Mouse (Mus musculus): Measurements from ENCODE around the gene Gm28047. TPM values are rescaled to one million over a fixed set of nuclear protein-coding genes. Genes with fewer than 3 reads are reported as not detected.

Gm28047 gene
- polyA plus RNA-seq, 2 experiments = not detected

GRCm38 (mm10) chr15:102527936-102528335, 96.9 kb downstream of the Gm28047 start:
- ATAC-seq (ENCODE audit: low FRiP score, low read depth) (no peak), DNase-seq (ENCODE audit: low spot score) (no peak)
- no peak for TF ChIP-seq POLR2A (IDR thresholded peaks at IDR 0.05; ENCODE audit: borderline replicate concordance, extremely low read depth, insufficient read depth, insufficient read length)
- Histone ChIP-seq H3K36me3 (ENCODE audit: control insufficient read depth, insufficient read depth, low read length) (peaks cover 77% of the 10 kb centered on the region), H3K27me3 (ENCODE audit: control insufficient read depth, insufficient read depth, low read length) (no peaks in the 10 kb centered on the region), H3K4me3 (replicated peaks; ENCODE audit: low read length) (no peak overlapping the region), H3K9ac (ENCODE audit: low read depth, low read length, severe bottlenecking) (no peak overlapping the region), H3K4me2 (replicated peaks; ENCODE audit: low read depth, low read length, severe bottlenecking) (no peak overlapping the region), H3K27ac (replicated peaks; ENCODE audit: low read depth, low read length) (no peak overlapping the region), H3K4me1 (ENCODE audit: control insufficient read depth, insufficient read depth, low read length) (no peaks in the 10 kb centered on the region), H3K9me3 (ENCODE audit: control insufficient read depth, low read length) (no peaks in the 10 kb centered on the region)
- 75% methylated on average over 3 of the region's 3 CpGs for WGBS

- Histone ChIP-seq H3K27me3 (ENCODE audit: control insufficient read depth, insufficient read depth, low read length) (no peaks in the 10 kb centered on the region), H3K9ac (ENCODE audit: low read depth, low read length, severe bottlenecking) (no peak overlapping the region), H3K4me2 (replicated peaks; ENCODE audit: low read depth, low read length, severe bottlenecking) (no peak overlapping the region), H3K9me3 (ENCODE audit: control insufficient read depth, low read length) (no peaks in the 10 kb centered on the region), H3K4me1 (ENCODE audit: control insufficient read depth, insufficient read depth, low read length) (no peaks in the 10 kb centered on the region), H3K36me3 (ENCODE audit: control insufficient read depth, insufficient read depth, low read length) (peaks cover 75% of the 10 kb centered on the region), H3K27ac (replicated peaks; ENCODE audit: low read depth, low read length) (no peak overlapping the region), H3K4me3 (replicated peaks; ENCODE audit: low read length) (no peak overlapping the region)
- DNase-seq (ENCODE audit: low spot score) = no peak
- TF ChIP-seq POLR2A (IDR thresholded peaks at IDR 0.05; ENCODE audit: borderline replicate concordance, extremely low read depth, insufficient read depth, insufficient read length) = no peak
- no peak for ATAC-seq (ENCODE audit: low FRiP score, low read depth)
- 78% methylated on average over 6 of the region's 6 CpGs for WGBS
Measured at GRCm38 (mm10) chr15:102526111-102527002, 98.5 kb downstream of the Gm28047 start.

DNA sequence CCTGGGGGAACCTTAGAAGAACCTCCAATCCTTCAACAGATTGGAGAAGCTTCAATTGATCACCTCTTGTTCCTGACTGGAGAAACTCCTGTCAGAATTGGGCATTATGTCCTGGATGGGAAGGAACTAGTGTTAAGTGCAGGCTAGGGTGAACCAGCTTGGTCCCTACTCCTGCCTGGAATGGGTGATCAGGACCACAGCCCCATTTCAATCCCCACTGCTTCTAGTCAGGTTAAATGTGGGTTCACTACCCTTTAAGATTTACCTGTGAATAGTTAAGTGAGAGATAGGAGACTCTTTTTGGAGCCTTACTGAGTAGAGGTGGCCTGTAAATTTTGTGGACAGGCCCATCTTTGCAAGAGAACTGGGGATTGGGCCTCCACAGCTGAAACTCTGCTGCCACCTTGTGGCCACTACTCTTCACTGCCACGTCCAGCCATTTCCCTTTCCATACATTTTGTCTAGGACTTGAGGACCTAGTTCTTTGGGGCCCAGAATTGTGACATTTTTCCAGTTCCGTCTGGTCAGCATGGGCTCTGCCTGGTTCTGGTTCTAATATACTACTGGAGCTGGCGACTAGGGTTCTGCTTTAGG, 99.9 kb downstream of the Gm28047 start, which contains the start of gene Npff:
TSS of gene Npff (minus strand) at position 51 of the 594 bp plus-strand sequence.
- WGBS = 6% methylated on average over 3 of the region's 3 CpGs
- H3K9me3 ChIP-seq (ENCODE audit: control insufficient read depth, low read length) = no peaks in the 10 kb centered on the region
- H3K36me3 ChIP-seq (ENCODE audit: control insufficient read depth, insufficient read depth, low read length) = peaks cover 71% of the 10 kb centered on the region
- H3K4me2 ChIP-seq (replicated peaks; ENCODE audit: low read depth, low read length, severe bottlenecking) = no peak within 1 kb of the TSS
- TF ChIP-seq POLR2A (IDR thresholded peaks at IDR 0.05; ENCODE audit: borderline replicate concordance, extremely low read depth, insufficient read depth, insufficient read length) = no peak
- no peak within 1 kb of the TSS; the same call in 1 of the 2 replicates for H3K9ac ChIP-seq (ENCODE audit: low read depth, low read length, severe bottlenecking)
- no peak within 1 kb of the TSS for H3K4me3 ChIP-seq (replicated peaks; ENCODE audit: low read length)
- peak; percentile 53; the same call in 1 of the 2 replicates for ATAC-seq (ENCODE audit: low FRiP score, low read depth)
- H3K4me1 ChIP-seq (ENCODE audit: control insufficient read depth, insufficient read depth, low read length) = no peaks in the 10 kb centered on the region
- peak; percentile 85 for DNase-seq (ENCODE audit: low spot score)
- H3K27me3 ChIP-seq (ENCODE audit: control insufficient read depth, insufficient read depth, low read length) = no peaks in the 10 kb centered on the region
- H3K27ac ChIP-seq (replicated peaks; ENCODE audit: low read depth, low read length) = no peak within 1 kb of the TSS

DNA sequence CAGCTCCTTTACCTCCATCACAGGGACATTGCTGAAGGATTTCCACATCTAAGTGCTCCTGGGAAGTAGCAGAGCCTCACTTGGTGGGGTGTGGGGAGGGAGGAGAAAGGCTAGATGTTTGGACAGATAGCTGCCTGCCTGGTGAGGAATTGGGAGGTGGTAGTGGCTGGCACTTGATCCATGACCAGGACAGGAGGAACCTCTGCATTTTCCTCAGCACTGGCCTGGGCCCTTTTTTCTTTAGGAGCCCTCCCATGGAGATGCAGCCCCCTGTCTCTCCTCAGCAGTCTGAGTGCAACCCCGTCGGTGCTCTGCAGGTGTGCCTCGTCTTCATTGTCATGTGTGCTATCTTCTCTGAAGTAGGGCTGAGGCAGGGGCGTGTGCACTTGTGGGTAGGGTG, 103.4 kb downstream of the Gm28047 start:
- no peak for TF ChIP-seq POLR2A (IDR thresholded peaks at IDR 0.05; ENCODE audit: borderline replicate concordance, extremely low read depth, insufficient read depth, insufficient read length)
- no peak overlapping the region for H3K27ac ChIP-seq (replicated peaks; ENCODE audit: low read depth, low read length)
- no peak overlapping the region for H3K4me3 ChIP-seq (replicated peaks; ENCODE audit: low read length)
- ATAC-seq (ENCODE audit: low FRiP score, low read depth) = no peak
- H3K36me3 ChIP-seq (ENCODE audit: control insufficient read depth, insufficient read depth, low read length) = peaks cover 40% of the 10 kb centered on the region
- peaks cover 7% of the 10 kb centered on the region for H3K4me1 ChIP-seq (ENCODE audit: control insufficient read depth, insufficient read depth, low read length)
- H3K9me3 ChIP-seq (ENCODE audit: control insufficient read depth, low read length) = no peaks in the 10 kb centered on the region
- no peaks in the 10 kb centered on the region for H3K27me3 ChIP-seq (ENCODE audit: control insufficient read depth, insufficient read depth, low read length)
- H3K9ac ChIP-seq (ENCODE audit: low read depth, low read length, severe bottlenecking) = no peak overlapping the region
- WGBS = 88% methylated on average over 4 of the region's 4 CpGs
- no peak for DNase-seq (ENCODE audit: low spot score)
- no peak overlapping the region for H3K4me2 ChIP-seq (replicated peaks; ENCODE audit: low read depth, low read length, severe bottlenecking)

DNA sequence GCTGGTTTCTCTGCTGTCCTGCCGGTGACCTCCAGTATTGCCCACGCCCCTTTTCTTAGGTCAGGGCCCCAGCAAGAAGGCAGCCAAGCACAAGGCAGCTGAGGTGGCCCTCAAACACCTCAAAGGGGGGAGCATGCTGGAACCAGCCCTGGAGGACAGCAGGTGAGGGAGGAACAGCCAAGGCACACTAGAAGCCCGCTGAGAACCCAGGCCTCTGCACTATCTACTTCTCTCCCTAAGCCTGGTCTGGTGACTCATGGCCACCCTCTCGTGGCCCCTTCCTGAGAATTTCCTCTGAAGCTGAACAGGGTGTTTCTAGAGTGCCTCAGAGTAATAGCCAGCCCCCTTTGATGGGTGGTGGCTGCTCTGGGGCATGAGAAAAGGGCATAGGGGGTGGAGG, 104.5 kb downstream of the Gm28047 start:
- no peaks in the 10 kb centered on the region for H3K9me3 ChIP-seq (ENCODE audit: control insufficient read depth, low read length)
- H3K4me2 ChIP-seq (replicated peaks; ENCODE audit: low read depth, low read length, severe bottlenecking) = no peak overlapping the region
- peaks cover 16% of the 10 kb centered on the region for H3K4me1 ChIP-seq (ENCODE audit: control insufficient read depth, insufficient read depth, low read length)
- no peak for TF ChIP-seq POLR2A (IDR thresholded peaks at IDR 0.05; ENCODE audit: borderline replicate concordance, extremely low read depth, insufficient read depth, insufficient read length)
- ATAC-seq (ENCODE audit: low FRiP score, low read depth) (no peak), DNase-seq (ENCODE audit: low spot score) (no peak)
- WGBS = 82% methylated on average over 4 of the region's 4 CpGs
- no peak overlapping the region for H3K9ac ChIP-seq (ENCODE audit: low read depth, low read length, severe bottlenecking)
- peaks cover 30% of the 10 kb centered on the region for H3K36me3 ChIP-seq (ENCODE audit: control insufficient read depth, insufficient read depth, low read length)
- H3K4me3 ChIP-seq (replicated peaks; ENCODE audit: low read length) = no peak overlapping the region
- H3K27ac ChIP-seq (replicated peaks; ENCODE audit: low read depth, low read length) = no peak overlapping the region
- no peaks in the 10 kb centered on the region for H3K27me3 ChIP-seq (ENCODE audit: control insufficient read depth, insufficient read depth, low read length)
